Mouse (Mus musculus): ENCODE measurements around the gene Hdac11.

GRCm38 (mm10) chr6:91111141-91111953 is 45.1 kb upstream of the Hdac11 start:
- TF ChIP-seq CTCF (IDR thresholded peaks at IDR 0.05) = no peak
- TF ChIP-seq POLR2A (IDR thresholded peaks at IDR 0.05; ENCODE audit: insufficient read depth, low read depth, low read length) = no peak

Data from heart, adult 2 months (tissue).